Mouse (Mus musculus): ENCODE data around the gene Ube2f.

DNA sequence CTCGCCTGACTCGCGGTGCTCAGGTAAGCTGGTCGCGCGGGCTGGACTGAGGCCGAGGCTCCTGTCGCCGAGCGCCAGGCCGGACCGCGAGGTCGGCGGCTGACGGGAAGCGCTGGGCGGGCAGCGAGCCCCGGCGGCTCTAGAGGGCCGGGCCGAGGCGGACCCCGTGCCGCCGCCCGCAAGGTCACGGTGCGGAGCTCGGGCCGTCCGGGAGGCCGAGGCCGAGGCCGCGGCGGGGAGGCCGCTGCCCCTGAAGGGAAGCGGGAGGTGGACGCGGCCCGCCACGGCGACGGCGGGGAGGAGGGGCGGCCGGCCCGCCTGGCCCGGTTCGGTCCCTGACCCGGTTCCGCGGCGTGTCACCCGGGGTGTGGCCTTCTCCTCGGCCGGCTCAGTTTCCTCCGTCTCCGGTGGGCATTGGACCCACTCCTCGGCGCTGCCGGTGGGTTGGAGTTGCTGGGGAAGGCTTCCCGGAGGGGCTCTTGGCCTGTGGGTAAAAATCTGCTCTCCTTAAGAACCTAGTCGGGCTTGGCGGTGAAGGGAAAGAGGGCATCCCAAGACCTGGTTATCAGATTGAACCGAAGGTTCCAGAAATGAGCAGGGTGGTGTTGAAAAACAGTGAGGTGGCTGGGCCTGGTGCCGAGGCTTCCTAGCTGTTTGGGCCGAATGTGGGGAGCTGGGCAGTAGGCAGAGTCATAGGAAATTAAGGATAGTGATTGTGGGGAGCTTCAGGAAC is 477 bp downstream of the Ube2f start:
- no peak for TF ChIP-seq CTCF (IDR thresholded peaks at IDR 0.05; ENCODE audit: low read depth, low read length)
- TF ChIP-seq GATA2 (IDR thresholded peaks at IDR 0.05; ENCODE audit: borderline replicate concordance, low read depth, low read length): no peak
- no peak for TF ChIP-seq GATA1 (IDR thresholded peaks at IDR 0.05; ENCODE audit: borderline replicate concordance, low read length)
- no peak for TF ChIP-seq POLR2AphosphoS5 (IDR thresholded peaks at IDR 0.05; ENCODE audit: insufficient replicate concordance, low read depth, low read length)
